Mouse (Mus musculus): Measurements from ENCODE around the gene Cytip. TPM values are rescaled to one million over a fixed set of nuclear protein-coding genes. Genes with fewer than 3 reads are reported as not detected.

The Cytip gene
- polyA plus RNA-seq, 1 experiment, result 24.2 TPM

- H3K36me3 ChIP-seq (ENCODE audit: control insufficient read depth, insufficient read depth, low read length), result 0 out of 2 replicates have a peak, but pooled peaks cover 3% of the 10 kb centered on the region
- no peak for TF ChIP-seq CTCF (IDR thresholded peaks at IDR 0.05; ENCODE audit: extremely low read depth, insufficient read length, insufficient replicate concordance, low read depth, low read length)
- no peak for TF ChIP-seq POLR2A (IDR thresholded peaks at IDR 0.05; ENCODE audit: low read depth, low read length)
- no peaks in the 10 kb centered on the region for H3K27me3 ChIP-seq (ENCODE audit: control insufficient read depth, insufficient read depth, low read length)
- H3K4me3 ChIP-seq (ENCODE audit: low read depth, low read length), result no peak overlapping the region
- no peak overlapping the region for H3K27ac ChIP-seq (ENCODE audit: insufficient read depth, low read depth, low read length)
- WGBS, result 84% methylated on average over 7 of the region's 7 CpGs
- H3K4me1 ChIP-seq (ENCODE audit: control insufficient read depth, insufficient read depth, insufficient read length, low read length), result no peaks in the 10 kb centered on the region
Observed at GRCm38 (mm10) chr2:58149983-58150405, 45.3 kb downstream of the Cytip start.

GRCm38 (mm10) chr2:58146572-58146971, 48.8 kb downstream of the Cytip start:
- no peak overlapping the region for H3K27ac ChIP-seq (ENCODE audit: insufficient read depth, low read depth, low read length)
- 86% methylated on average over 5 of the region's 5 CpGs for WGBS
- TF ChIP-seq CTCF (IDR thresholded peaks at IDR 0.05; ENCODE audit: extremely low read depth, insufficient read length, insufficient replicate concordance, low read depth, low read length), result no peak
- TF ChIP-seq POLR2A (IDR thresholded peaks at IDR 0.05; ENCODE audit: low read depth, low read length), result no peak
- H3K27me3 ChIP-seq (ENCODE audit: control insufficient read depth, insufficient read depth, low read length), result no peaks in the 10 kb centered on the region
- no peak overlapping the region for H3K4me3 ChIP-seq (ENCODE audit: low read depth, low read length)
- H3K36me3 ChIP-seq (ENCODE audit: control insufficient read depth, insufficient read depth, low read length), result peaks cover 9% of the 10 kb centered on the region; the same call in 1 of the 2 replicates
- no peaks in the 10 kb centered on the region for H3K4me1 ChIP-seq (ENCODE audit: control insufficient read depth, insufficient read depth, insufficient read length, low read length)

DNA sequence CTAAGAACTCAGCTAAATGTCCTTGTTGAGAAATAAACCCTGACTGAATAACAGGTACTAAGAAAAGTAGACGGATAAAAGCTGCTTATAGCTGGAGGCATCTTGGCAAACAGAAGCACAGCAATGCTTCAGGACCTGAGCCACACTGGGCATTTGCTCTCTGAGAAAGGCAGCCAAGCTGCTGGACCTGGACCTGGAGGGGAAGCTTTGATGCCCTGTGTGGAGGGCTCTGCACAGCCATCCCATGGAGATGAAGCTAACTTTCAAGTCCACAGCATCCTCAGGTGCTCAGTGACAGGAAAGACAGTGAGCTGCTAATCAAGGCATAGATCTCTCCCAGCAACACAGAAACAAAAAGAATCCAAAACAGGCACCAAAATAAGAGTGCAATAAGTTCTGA, 54.8 kb downstream of the Cytip start:
- no peak overlapping the region for H3K27ac ChIP-seq (ENCODE audit: insufficient read depth, low read depth, low read length)
- H3K27me3 ChIP-seq (ENCODE audit: control insufficient read depth, insufficient read depth, low read length), result no peaks in the 10 kb centered on the region

GRCm38 (mm10) chr2:58138611-58139010, 56.7 kb downstream of the Cytip start:
- 0 out of 2 replicates have a peak, but pooled peaks cover 7% of the 10 kb centered on the region for H3K36me3 ChIP-seq (ENCODE audit: control insufficient read depth, insufficient read depth, low read length)
- H3K4me1 ChIP-seq (ENCODE audit: control insufficient read depth, insufficient read depth, insufficient read length, low read length), result 0 out of 2 replicates have a peak, but pooled peaks cover 3% of the 10 kb centered on the region
- no peak for TF ChIP-seq CTCF (IDR thresholded peaks at IDR 0.05; ENCODE audit: extremely low read depth, insufficient read length, insufficient replicate concordance, low read depth, low read length)
- TF ChIP-seq POLR2A (IDR thresholded peaks at IDR 0.05; ENCODE audit: low read depth, low read length), result no peak

More for the DNA sequence above, 54.8 kb downstream of the Cytip start:
- TF ChIP-seq POLR2A (IDR thresholded peaks at IDR 0.05; ENCODE audit: low read depth, low read length) (no peak), CTCF (IDR thresholded peaks at IDR 0.05; ENCODE audit: extremely low read depth, insufficient read length, insufficient replicate concordance, low read depth, low read length) (no peak)
- WGBS, result 80% methylated on average over 1 of the region's 1 CpGs
- Histone ChIP-seq H3K4me1 (ENCODE audit: control insufficient read depth, insufficient read depth, insufficient read length, low read length) (0 out of 2 replicates have a peak, but pooled peaks cover 2% of the 10 kb centered on the region), H3K36me3 (ENCODE audit: control insufficient read depth, insufficient read depth, low read length) (peaks cover 8% of the 10 kb centered on the region; the same call in 1 of the 2 replicates), H3K4me3 (ENCODE audit: low read depth, low read length) (no peak overlapping the region)

DNA sequence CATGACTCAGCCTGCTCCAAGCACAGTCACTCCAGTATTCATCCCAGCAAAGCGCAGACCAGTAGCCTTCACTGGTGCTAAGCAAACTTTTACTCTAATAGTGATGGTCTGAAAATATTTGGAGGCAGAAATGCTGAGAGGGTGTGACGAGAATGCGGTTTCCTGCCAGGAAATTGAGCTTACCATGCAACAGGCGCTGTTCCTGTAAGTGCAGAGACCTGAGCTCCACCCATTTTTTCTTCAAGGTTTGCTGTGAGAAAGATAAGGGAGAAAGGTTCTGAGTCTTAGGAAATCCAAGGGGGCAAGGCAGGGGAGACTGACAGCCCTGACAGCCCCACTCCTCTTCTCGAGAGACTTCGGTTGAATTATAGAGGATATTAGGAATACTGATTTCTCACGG, 57.7 kb downstream of the Cytip start:
- WGBS, result 73% methylated on average over 7 of the region's 7 CpGs
- Histone ChIP-seq H3K36me3 (ENCODE audit: control insufficient read depth, insufficient read depth, low read length) (0 out of 2 replicates have a peak, but pooled peaks cover 9% of the 10 kb centered on the region), H3K27ac (ENCODE audit: insufficient read depth, low read depth, low read length) (peak overlapping the region; percentile 66), H3K4me1 (ENCODE audit: control insufficient read depth, insufficient read depth, insufficient read length, low read length) (0 out of 2 replicates have a peak, but pooled peaks cover 3% of the 10 kb centered on the region), H3K4me3 (ENCODE audit: low read depth, low read length) (no peak overlapping the region), H3K27me3 (ENCODE audit: control insufficient read depth, insufficient read depth, low read length) (no peaks in the 10 kb centered on the region)
- no peak for TF ChIP-seq POLR2A (IDR thresholded peaks at IDR 0.05; ENCODE audit: low read depth, low read length)
- no peak for TF ChIP-seq CTCF (IDR thresholded peaks at IDR 0.05; ENCODE audit: extremely low read depth, insufficient read length, insufficient replicate concordance, low read depth, low read length)

More at GRCm38 (mm10) chr2:58138611-58139010, 56.7 kb downstream of the Cytip start:
- peak overlapping the region; percentile 10; the same call in 1 of the 2 replicates for H3K27ac ChIP-seq (ENCODE audit: insufficient read depth, low read depth, low read length)
- H3K27me3 ChIP-seq (ENCODE audit: control insufficient read depth, insufficient read depth, low read length), result no peaks in the 10 kb centered on the region
- H3K4me3 ChIP-seq (ENCODE audit: low read depth, low read length), result no peak overlapping the region
- 75% methylated on average over 5 of the region's 5 CpGs for WGBS

- TF ChIP-seq POLR2A (IDR thresholded peaks at IDR 0.05; ENCODE audit: low read depth, low read length), result no peak
- TF ChIP-seq CTCF (IDR thresholded peaks at IDR 0.05; ENCODE audit: extremely low read depth, insufficient read length, insufficient replicate concordance, low read depth, low read length), result no peak
- WGBS, result 94% methylated on average over 4 of the region's 4 CpGs
Observed at GRCm38 (mm10) chr2:58136526-58136925, 58.8 kb downstream of the Cytip start.

DNA sequence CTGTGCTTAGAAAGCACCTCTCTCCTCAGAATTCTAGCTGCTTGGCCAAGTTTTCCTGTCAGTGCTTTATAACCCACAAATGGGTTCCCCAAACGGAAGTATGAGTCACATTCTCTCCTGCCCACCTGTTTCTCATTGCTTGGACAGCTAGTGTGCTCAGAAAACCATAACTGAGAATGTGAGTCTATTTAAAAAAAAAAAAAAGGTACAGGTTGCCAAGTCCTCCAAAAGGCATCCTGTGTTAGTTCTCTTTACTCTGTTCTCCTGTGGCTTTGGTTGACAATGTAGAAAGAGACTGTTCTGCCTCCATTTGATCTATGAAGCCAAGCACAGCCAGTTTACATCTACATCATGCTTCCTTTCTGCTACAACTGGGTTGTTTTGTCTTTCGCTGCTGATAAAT, 60.3 kb downstream of the Cytip start:
- 60% methylated on average over 2 of the region's 2 CpGs for WGBS
- Histone ChIP-seq H3K4me1 (ENCODE audit: control insufficient read depth, insufficient read depth, insufficient read length, low read length) (peaks cover 3% of the 10 kb centered on the region; the same call in 1 of the 2 replicates), H3K27ac (ENCODE audit: insufficient read depth, low read depth, low read length) (peak overlapping the region; percentile 51; the same call in 1 of the 2 replicates), H3K4me3 (ENCODE audit: low read depth, low read length) (no peak overlapping the region), H3K27me3 (ENCODE audit: control insufficient read depth, insufficient read depth, low read length) (no peaks in the 10 kb centered on the region), H3K36me3 (ENCODE audit: control insufficient read depth, insufficient read depth, low read length) (0 out of 2 replicates have a peak, but pooled peaks cover 7% of the 10 kb centered on the region)
- no peak for TF ChIP-seq CTCF (IDR thresholded peaks at IDR 0.05; ENCODE audit: extremely low read depth, insufficient read length, insufficient replicate concordance, low read depth, low read length)
- TF ChIP-seq POLR2A (IDR thresholded peaks at IDR 0.05; ENCODE audit: low read depth, low read length), result no peak

More at GRCm38 (mm10) chr2:58136526-58136925, 58.8 kb downstream of the Cytip start:
- Histone ChIP-seq H3K4me1 (ENCODE audit: control insufficient read depth, insufficient read depth, insufficient read length, low read length) (0 out of 2 replicates have a peak, but pooled peaks cover 3% of the 10 kb centered on the region), H3K27me3 (ENCODE audit: control insufficient read depth, insufficient read depth, low read length) (no peaks in the 10 kb centered on the region), H3K27ac (ENCODE audit: insufficient read depth, low read depth, low read length) (no peak overlapping the region), H3K36me3 (ENCODE audit: control insufficient read depth, insufficient read depth, low read length) (0 out of 2 replicates have a peak, but pooled peaks cover 7% of the 10 kb centered on the region), H3K4me3 (ENCODE audit: low read depth, low read length) (no peak overlapping the region)
